Mouse (Mus musculus): ENCODE data around the gene Grb7. TPM values are rescaled to one million over a fixed set of nuclear protein-coding genes. Genes with fewer than 3 reads are reported as not detected.

Gene Grb7
- polyA plus RNA-seq, 1 experiment from 2014 or later = 0.82 TPM

DNA sequence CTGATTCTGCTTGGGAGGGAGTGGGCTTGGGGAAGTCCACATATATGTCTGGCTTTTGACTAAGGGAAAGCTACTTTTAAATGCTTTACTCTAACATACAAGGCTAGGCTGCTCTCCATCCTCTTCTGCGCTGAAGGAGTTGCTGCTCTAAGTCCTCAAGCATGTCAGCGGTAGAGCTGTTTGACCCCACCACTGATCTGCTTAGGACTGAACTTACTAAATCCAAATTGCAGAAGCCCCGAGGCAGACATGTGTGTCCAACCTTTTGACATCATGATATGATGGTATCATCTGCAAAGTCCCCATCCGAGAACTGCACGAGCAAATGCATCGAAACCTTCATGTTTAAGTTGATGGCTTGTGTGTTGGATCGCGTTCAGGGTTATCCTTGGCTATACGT, 13.7 kb downstream of the Grb7 start:
- Histone ChIP-seq H3K9me3 (replicated peaks; ENCODE audit: control insufficient read depth, low read length, poor library complexity, severe bottlenecking) (no peaks in the 10 kb centered on the region), H3K27ac (ENCODE audit: low read length) (no peak overlapping the region), H3K36me3 (ENCODE audit: control insufficient read depth, insufficient read depth, low read length) (no peaks in the 10 kb centered on the region), H3K9ac (ENCODE audit: low read depth, low read length) (no peak overlapping the region), H3K27me3 (ENCODE audit: control insufficient read depth, insufficient read depth, low read depth, low read length) (peaks cover 23% of the 10 kb centered on the region), H3K4me2 (ENCODE audit: low read length) (no peak overlapping the region), H3K4me3 (ENCODE audit: low read depth, low read length) (no peak overlapping the region), H3K4me1 (ENCODE audit: control insufficient read depth, insufficient read depth, low read length) (peaks cover 4% of the 10 kb centered on the region)
- WGBS = 80% methylated on average over 9 of the region's 9 CpGs
- no peak for ATAC-seq

- Histone ChIP-seq H3K4me2 (ENCODE audit: low read length) (no peak overlapping the region), H3K4me1 (ENCODE audit: control insufficient read depth, insufficient read depth, low read length) (peaks cover 4% of the 10 kb centered on the region), H3K9me3 (replicated peaks; ENCODE audit: control insufficient read depth, low read length, poor library complexity, severe bottlenecking) (no peaks in the 10 kb centered on the region; the same call in 1 of the 2 replicates), H3K27me3 (ENCODE audit: control insufficient read depth, insufficient read depth, low read depth, low read length) (peaks cover 23% of the 10 kb centered on the region), H3K27ac (ENCODE audit: low read length) (no peak overlapping the region), H3K9ac (ENCODE audit: low read depth, low read length) (no peak overlapping the region), H3K36me3 (ENCODE audit: control insufficient read depth, insufficient read depth, low read length) (no peaks in the 10 kb centered on the region), H3K4me3 (ENCODE audit: low read depth, low read length) (no peak overlapping the region)
- ATAC-seq = no peak
- 39% methylated on average over 6 of the region's 6 CpGs for WGBS
Observed at GRCm38 (mm10) chr11:98461109-98461720, 15.0 kb downstream of the Grb7 start.

DNA sequence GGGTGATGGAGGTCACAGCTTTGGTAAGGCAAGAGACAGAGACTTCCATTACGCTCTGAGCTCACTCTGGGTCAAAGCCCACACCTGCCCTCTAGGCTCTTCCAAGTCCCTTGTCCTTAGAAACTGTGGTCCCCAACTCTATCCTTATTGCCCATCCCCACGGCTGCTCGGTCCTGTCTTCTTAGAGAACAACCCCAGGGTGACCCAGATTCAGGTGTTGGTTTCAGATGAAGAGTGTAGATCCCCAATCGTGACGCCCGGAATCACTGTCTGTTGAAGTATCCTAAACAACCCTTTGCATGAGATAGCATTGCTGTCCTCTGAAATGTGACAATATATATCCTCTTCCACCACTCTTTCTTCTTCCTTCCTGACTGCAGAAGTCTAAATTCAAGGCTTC, 16.1 kb downstream of the Grb7 start:
- H3K27ac ChIP-seq (ENCODE audit: low read length) = no peak overlapping the region
- 92% methylated on average over 6 of the region's 6 CpGs for WGBS
- no peaks in the 10 kb centered on the region; the same call in 1 of the 2 replicates for H3K9me3 ChIP-seq (replicated peaks; ENCODE audit: control insufficient read depth, low read length, poor library complexity, severe bottlenecking)
- H3K4me2 ChIP-seq (ENCODE audit: low read length) = no peak overlapping the region
- no peak overlapping the region for H3K4me3 ChIP-seq (ENCODE audit: low read depth, low read length)
- no peak overlapping the region for H3K9ac ChIP-seq (ENCODE audit: low read depth, low read length)
- ATAC-seq = no peak
- peaks cover 4% of the 10 kb centered on the region for H3K4me1 ChIP-seq (ENCODE audit: control insufficient read depth, insufficient read depth, low read length)
- H3K36me3 ChIP-seq (ENCODE audit: control insufficient read depth, insufficient read depth, low read length) = no peaks in the 10 kb centered on the region
- peaks cover 23% of the 10 kb centered on the region for H3K27me3 ChIP-seq (ENCODE audit: control insufficient read depth, insufficient read depth, low read depth, low read length)

DNA sequence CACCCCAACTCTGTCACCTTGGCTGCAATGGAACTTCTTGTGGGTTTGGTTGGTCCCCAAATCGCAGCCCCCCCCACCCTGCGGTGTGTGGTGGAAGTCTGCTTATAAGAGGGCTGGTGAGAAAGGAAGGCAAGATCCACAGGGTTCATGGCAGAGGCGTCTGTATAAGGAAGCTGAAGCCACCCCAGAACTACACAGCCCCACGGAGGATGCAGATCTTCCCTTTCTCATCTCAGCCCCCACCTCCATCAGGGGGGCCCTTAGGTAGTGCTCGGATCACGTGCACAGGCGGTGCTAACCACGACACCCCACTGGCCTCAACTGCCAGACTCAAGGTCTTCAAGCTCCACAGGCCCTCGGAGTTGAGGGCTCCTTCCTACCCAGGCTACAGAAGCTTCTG, 17.7 kb downstream of the Grb7 start:
- Histone ChIP-seq H3K9me3 (replicated peaks; ENCODE audit: control insufficient read depth, low read length, poor library complexity, severe bottlenecking) (no peaks in the 10 kb centered on the region; the same call in 1 of the 2 replicates), H3K27ac (ENCODE audit: low read length) (no peak overlapping the region), H3K4me2 (ENCODE audit: low read length) (no peak overlapping the region), H3K9ac (ENCODE audit: low read depth, low read length) (no peak overlapping the region), H3K36me3 (ENCODE audit: control insufficient read depth, insufficient read depth, low read length) (no peaks in the 10 kb centered on the region), H3K27me3 (ENCODE audit: control insufficient read depth, insufficient read depth, low read depth, low read length) (peaks cover 15% of the 10 kb centered on the region), H3K4me1 (ENCODE audit: control insufficient read depth, insufficient read depth, low read length) (no peaks in the 10 kb centered on the region), H3K4me3 (ENCODE audit: low read depth, low read length) (no peak overlapping the region)
- 88% methylated on average over 9 of the region's 9 CpGs for WGBS
- no peak for ATAC-seq

DNA sequence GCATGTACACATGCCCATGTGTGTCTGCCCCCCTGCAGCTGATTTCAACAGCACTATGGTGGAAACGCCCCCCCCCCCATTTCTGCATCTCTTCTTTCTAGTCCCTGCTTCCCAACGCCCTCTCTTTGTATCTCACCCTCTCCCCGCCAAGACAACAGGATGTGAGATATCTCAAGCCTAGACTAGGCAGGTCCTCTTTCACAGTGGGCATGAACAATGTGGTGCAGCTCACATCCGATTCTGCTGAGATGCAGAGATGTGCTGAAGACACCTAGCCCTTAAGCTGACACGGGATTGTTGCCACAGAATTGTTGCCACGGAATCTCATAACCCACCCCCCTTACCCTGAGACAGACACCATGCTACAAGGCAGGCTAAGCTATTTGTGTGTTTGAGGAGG, 18.3 kb downstream of the Grb7 start:
- ATAC-seq = no peak
- no peaks in the 10 kb centered on the region for H3K4me1 ChIP-seq (ENCODE audit: control insufficient read depth, insufficient read depth, low read length)
- 80% methylated on average over 6 of the region's 6 CpGs for WGBS
- H3K27me3 ChIP-seq (ENCODE audit: control insufficient read depth, insufficient read depth, low read depth, low read length) = peaks cover 9% of the 10 kb centered on the region; the same call in 1 of the 2 replicates
- H3K9me3 ChIP-seq (replicated peaks; ENCODE audit: control insufficient read depth, low read length, poor library complexity, severe bottlenecking) = no peaks in the 10 kb centered on the region; the same call in 1 of the 2 replicates
- H3K27ac ChIP-seq (ENCODE audit: low read length) = no peak overlapping the region
- H3K9ac ChIP-seq (ENCODE audit: low read depth, low read length) = no peak overlapping the region
- H3K4me2 ChIP-seq (ENCODE audit: low read length) = no peak overlapping the region
- H3K4me3 ChIP-seq (ENCODE audit: low read depth, low read length) = no peak overlapping the region
- no peaks in the 10 kb centered on the region for H3K36me3 ChIP-seq (ENCODE audit: control insufficient read depth, insufficient read depth, low read length)

DNA sequence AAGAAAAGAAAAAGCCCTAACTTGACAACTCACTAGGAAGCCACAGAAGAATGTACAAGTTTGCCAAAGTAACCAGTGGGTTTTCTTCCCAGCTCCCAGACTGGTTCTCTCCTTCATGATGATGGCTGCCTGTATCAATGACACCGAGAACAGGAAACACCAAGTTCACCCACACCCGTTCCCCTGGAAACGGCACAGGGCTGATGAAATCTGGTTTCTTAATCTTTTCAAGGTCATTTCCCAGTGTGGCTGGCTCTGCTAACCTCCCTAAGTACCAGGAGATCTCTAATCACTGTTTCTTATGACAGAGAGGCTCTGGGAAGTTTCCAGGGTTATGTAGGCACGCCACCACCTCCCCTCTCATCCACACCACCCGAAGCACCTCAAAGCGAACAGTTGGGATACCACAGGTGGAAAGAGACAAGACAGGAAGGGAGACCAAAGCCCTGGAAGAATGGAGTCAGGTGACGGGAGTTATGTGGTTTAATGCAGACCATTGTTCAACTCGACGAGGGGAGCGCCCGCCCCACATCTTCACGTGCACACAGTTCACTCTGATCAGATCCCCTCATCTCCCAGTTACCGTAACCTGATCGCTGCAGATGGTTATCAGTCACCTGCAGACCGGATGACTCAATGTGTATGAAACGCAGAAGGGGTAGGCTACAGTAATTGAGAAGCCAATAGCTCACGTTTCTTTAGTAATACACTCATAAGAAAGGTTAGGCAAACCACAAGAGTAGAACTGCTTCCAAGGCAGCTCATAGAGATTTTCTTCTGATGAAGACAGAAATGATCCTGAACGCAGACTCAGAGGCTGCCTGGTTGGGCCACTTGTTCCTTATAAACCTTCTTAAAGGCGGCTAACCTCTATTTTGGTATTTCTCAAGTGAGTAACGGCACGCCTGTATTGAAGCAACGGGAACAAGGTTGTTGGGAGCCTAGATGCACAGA, 23.8 kb downstream of the Grb7 start:
- H3K4me2 ChIP-seq (ENCODE audit: low read length) = no peak overlapping the region
- no peaks in the 10 kb centered on the region for H3K4me1 ChIP-seq (ENCODE audit: control insufficient read depth, insufficient read depth, low read length)
- no peaks in the 10 kb centered on the region; the same call in 1 of the 2 replicates for H3K9me3 ChIP-seq (replicated peaks; ENCODE audit: control insufficient read depth, low read length, poor library complexity, severe bottlenecking)
- H3K27me3 ChIP-seq (ENCODE audit: control insufficient read depth, insufficient read depth, low read depth, low read length) = no peaks in the 10 kb centered on the region
- WGBS = 80% methylated on average over 22 of the region's 22 CpGs
- H3K9ac ChIP-seq (ENCODE audit: low read depth, low read length) = no peak overlapping the region
- no peak overlapping the region for H3K27ac ChIP-seq (ENCODE audit: low read length)
- no peaks in the 10 kb centered on the region for H3K36me3 ChIP-seq (ENCODE audit: control insufficient read depth, insufficient read depth, low read length)
- no peak for ATAC-seq
- H3K4me3 ChIP-seq (ENCODE audit: low read depth, low read length) = no peak overlapping the region

DNA sequence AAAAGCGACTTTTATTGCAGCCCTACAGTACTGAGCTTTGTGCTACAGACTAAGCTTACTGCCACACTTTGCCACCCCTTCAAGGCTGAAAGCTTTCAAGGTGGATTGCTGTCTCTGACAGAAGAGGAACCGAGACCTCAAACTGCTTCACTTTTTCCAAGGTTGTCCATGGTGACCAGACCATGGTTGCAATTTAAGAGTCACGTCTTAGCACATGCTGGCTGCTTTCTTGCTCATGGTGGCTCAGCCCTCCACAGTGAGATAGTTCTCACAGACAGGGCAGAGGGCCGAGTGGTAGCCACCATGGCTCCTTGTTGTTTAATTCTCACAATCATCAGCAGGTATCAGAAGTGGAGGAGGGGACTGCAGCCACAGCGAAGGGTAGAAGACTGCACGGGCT, 24.6 kb downstream of the Grb7 start:
- Histone ChIP-seq H3K4me3 (ENCODE audit: low read depth, low read length) (no peak overlapping the region), H3K4me1 (ENCODE audit: control insufficient read depth, insufficient read depth, low read length) (no peaks in the 10 kb centered on the region), H3K27ac (ENCODE audit: low read length) (no peak overlapping the region), H3K27me3 (ENCODE audit: control insufficient read depth, insufficient read depth, low read depth, low read length) (no peaks in the 10 kb centered on the region), H3K9me3 (replicated peaks; ENCODE audit: control insufficient read depth, low read length, poor library complexity, severe bottlenecking) (no peaks in the 10 kb centered on the region; the same call in 1 of the 2 replicates), H3K4me2 (ENCODE audit: low read length) (no peak overlapping the region), H3K9ac (ENCODE audit: low read depth, low read length) (no peak overlapping the region), H3K36me3 (ENCODE audit: control insufficient read depth, insufficient read depth, low read length) (no peaks in the 10 kb centered on the region)
- ATAC-seq = no peak
- 82% methylated on average over 6 of the region's 6 CpGs for WGBS

GRCm38 (mm10) chr11:98472696-98473095, 26.5 kb downstream of the Grb7 start:
- Histone ChIP-seq H3K27me3 (ENCODE audit: control insufficient read depth, insufficient read depth, low read depth, low read length) (no peaks in the 10 kb centered on the region), H3K9ac (ENCODE audit: low read depth, low read length) (no peak overlapping the region), H3K4me3 (ENCODE audit: low read depth, low read length) (no peak overlapping the region), H3K27ac (ENCODE audit: low read length) (no peak overlapping the region), H3K4me1 (ENCODE audit: control insufficient read depth, insufficient read depth, low read length) (no peaks in the 10 kb centered on the region), H3K4me2 (ENCODE audit: low read length) (no peak overlapping the region), H3K36me3 (ENCODE audit: control insufficient read depth, insufficient read depth, low read length) (no peaks in the 10 kb centered on the region), H3K9me3 (replicated peaks; ENCODE audit: control insufficient read depth, low read length, poor library complexity, severe bottlenecking) (no peaks in the 10 kb centered on the region)
- WGBS = 25% methylated on average over 4 of the region's 4 CpGs
- ATAC-seq = no peak

DNA sequence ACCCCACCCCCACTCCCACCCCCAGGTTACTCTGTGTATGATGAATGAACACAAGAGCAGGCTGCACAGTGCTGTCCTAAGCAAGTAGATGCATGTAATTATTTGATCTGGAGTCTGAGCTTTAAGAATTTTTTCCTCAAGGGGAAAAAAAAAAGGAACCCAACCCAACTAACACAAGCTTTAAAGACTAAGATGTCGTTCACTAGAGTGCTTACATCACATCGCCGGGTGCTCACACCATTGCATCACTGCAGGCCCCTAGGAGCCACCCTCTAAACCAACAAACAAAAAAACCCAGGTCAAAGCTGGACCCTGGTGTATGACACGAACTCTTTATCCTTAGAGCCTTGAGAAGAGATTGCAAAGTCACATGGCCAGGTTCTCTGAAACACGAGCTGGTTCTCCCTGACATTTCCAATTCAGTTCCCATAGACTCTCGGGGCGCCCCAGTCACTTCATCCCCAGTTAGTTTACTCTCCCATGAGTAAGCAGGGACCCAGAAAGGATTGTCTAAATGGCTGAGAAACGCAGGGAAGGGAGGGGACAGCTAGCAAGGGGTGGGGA, 27.8 kb downstream of the Grb7 start:
- Histone ChIP-seq H3K27me3 (ENCODE audit: control insufficient read depth, insufficient read depth, low read depth, low read length) (no peaks in the 10 kb centered on the region), H3K27ac (ENCODE audit: low read length) (no peak overlapping the region), H3K9ac (ENCODE audit: low read depth, low read length) (no peak overlapping the region), H3K9me3 (replicated peaks; ENCODE audit: control insufficient read depth, low read length, poor library complexity, severe bottlenecking) (no peaks in the 10 kb centered on the region), H3K4me2 (ENCODE audit: low read length) (no peak overlapping the region), H3K4me3 (ENCODE audit: low read depth, low read length) (no peak overlapping the region), H3K36me3 (ENCODE audit: control insufficient read depth, insufficient read depth, low read length) (no peaks in the 10 kb centered on the region), H3K4me1 (ENCODE audit: control insufficient read depth, insufficient read depth, low read length) (no peaks in the 10 kb centered on the region)
- no peak for ATAC-seq
- WGBS = 61% methylated on average over 8 of the region's 8 CpGs
